Comparison of ENCODE assay signal across 8 mouse cellular contexts in genomic region chr11:106036548-106037417, GRCm38 (mm10). TPM values are rescaled to one million over a fixed set of nuclear protein-coding genes. Genes with fewer than 3 reads are reported as not detected.
DNase-seq lines count a peak whose midpoint lies in the region; ATAC-seq and TF ChIP-seq lines count a peak whose summit lies in the region.

Gene Dcaf7 (plus strand): TSS chr11:106036872.

- H3K4me1 ChIP-seq in heart, embryonic 12.5 days (replicated peaks) = peaks cover 15% of the 10 kb centered on the region
- H3K4me1 ChIP-seq in kidney, postnatal 0 days (replicated peaks; ENCODE audit: insufficient read depth, low read length) = peaks cover 10% of the 10 kb centered on the region; the same call in 1 of the 2 replicates
- H3K4me1 ChIP-seq in liver, embryonic 11.5 days (replicated peaks; ENCODE audit: control insufficient read depth, insufficient read depth, low read length) = peaks cover 16% of the 10 kb centered on the region
- H3K4me1 ChIP-seq in stomach, embryonic 14.5 days (ENCODE audit: control insufficient read depth, insufficient read depth, low read length) = peaks cover 11% of the 10 kb centered on the region; the same call in 1 of the 2 replicates

- peak within 1 kb of the TSS; percentile 96 for H3K9ac ChIP-seq in heart, embryonic 12.5 days
- peak within 1 kb of the TSS; percentile 89 for H3K9ac ChIP-seq in kidney, postnatal 0 days (ENCODE audit: low read depth, low read length)
- H3K9ac ChIP-seq in liver, embryonic 11.5 days (ENCODE audit: low read depth, low read length) = peak within 1 kb of the TSS; percentile 86
- H3K9ac ChIP-seq in stomach, embryonic 14.5 days (replicated peaks; ENCODE audit: low read depth, low read length) = peak within 1 kb of the TSS; percentile 79

- peak; percentile 96 for ATAC-seq in erythroid progenitor cell, adult 5-6 weeks (replicated peaks; ENCODE audit: low FRiP score, poor library complexity, severe bottlenecking)
- ATAC-seq in heart, embryonic 12.5 days (ENCODE audit: insufficient number of reproducible peaks, low FRiP score) = peak; percentile 98
- ATAC-seq in kidney, postnatal 0 days (replicated peaks; ENCODE audit: low FRiP score, low read depth) = peak; percentile 97
- peak; percentile 97 for ATAC-seq in liver, embryonic 11.5 days (replicated peaks; ENCODE audit: low FRiP score)
- ATAC-seq in stomach, embryonic 14.5 days (ENCODE audit: insufficient number of reproducible peaks, insufficient read depth, low FRiP score, low read depth) = peak; percentile 99

- H3K27me3 ChIP-seq in heart, embryonic 12.5 days (replicated peaks) = no peaks in the 10 kb centered on the region
- H3K27me3 ChIP-seq in kidney, postnatal 0 days (ENCODE audit: insufficient read depth, low read length) = no peaks in the 10 kb centered on the region
- no peaks in the 10 kb centered on the region for H3K27me3 ChIP-seq in liver, embryonic 11.5 days (replicated peaks; ENCODE audit: control insufficient read depth, insufficient read depth, low read length)
- H3K27me3 ChIP-seq in stomach, embryonic 14.5 days (ENCODE audit: control insufficient read depth, insufficient read depth, low read length) = no peaks in the 10 kb centered on the region

- WGBS in heart, embryonic 12.5 days = under 1% methylated on average over 66 of the region's 66 CpGs
- under 1% methylated on average over 62 of the region's 66 CpGs for WGBS in kidney, postnatal 0 days
- WGBS in liver, embryonic 11.5 days = under 1% methylated on average over 66 of the region's 66 CpGs
- WGBS in stomach, embryonic 14.5 days = under 1% methylated on average over 66 of the region's 66 CpGs

- H3K27ac ChIP-seq in heart, embryonic 12.5 days (ENCODE audit: poor library complexity, severe bottlenecking) = peak within 1 kb of the TSS; percentile 92
- peak within 1 kb of the TSS; percentile 97 for H3K27ac ChIP-seq in kidney, postnatal 0 days
- H3K27ac ChIP-seq in liver, embryonic 11.5 days (ENCODE audit: low read depth, low read length) = peak within 1 kb of the TSS; percentile 81
- peak within 1 kb of the TSS; percentile 88 for H3K27ac ChIP-seq in stomach, embryonic 14.5 days (ENCODE audit: low read length)

- H3K36me3 ChIP-seq in heart, embryonic 12.5 days = peaks cover 3% of the 10 kb centered on the region; the same call in 1 of the 2 replicates
- no peaks in the 10 kb centered on the region for H3K36me3 ChIP-seq in kidney, postnatal 0 days (ENCODE audit: insufficient read depth, low read length)
- no peaks in the 10 kb centered on the region for H3K36me3 ChIP-seq in liver, embryonic 11.5 days (ENCODE audit: control insufficient read depth, insufficient read depth, low read length)
- no peaks in the 10 kb centered on the region for H3K36me3 ChIP-seq in stomach, embryonic 14.5 days (ENCODE audit: control insufficient read depth, insufficient read depth, low read length)

- peak within 1 kb of the TSS; percentile 99 for H3K4me3 ChIP-seq in heart, embryonic 12.5 days
- peak within 1 kb of the TSS; percentile 93 for H3K4me3 ChIP-seq in kidney, postnatal 0 days (replicated peaks; ENCODE audit: low read depth, low read length)
- H3K4me3 ChIP-seq in liver, embryonic 11.5 days (ENCODE audit: low read depth, low read length) = peak within 1 kb of the TSS; percentile 91
- H3K4me3 ChIP-seq in stomach, embryonic 14.5 days (ENCODE audit: low read depth, low read length) = peak within 1 kb of the TSS; percentile 89

- no peaks in the 10 kb centered on the region for H3K9me3 ChIP-seq in heart, embryonic 12.5 days (replicated peaks)
- no peaks in the 10 kb centered on the region for H3K9me3 ChIP-seq in kidney, postnatal 0 days (replicated peaks; ENCODE audit: low read length)
- no peaks in the 10 kb centered on the region for H3K9me3 ChIP-seq in liver, embryonic 11.5 days (ENCODE audit: control insufficient read depth, low read length)
- no peaks in the 10 kb centered on the region for H3K9me3 ChIP-seq in stomach, embryonic 14.5 days (ENCODE audit: control insufficient read depth, low read depth, low read length)

- peak; percentile 97 for DNase-seq in CD4-positive helper T cell, adult 2 months (ENCODE audit: low read depth, low spot score)
- DNase-seq in brain, embryonic 18.5 days (ENCODE audit: low read depth, low spot score) = peak; percentile 96
- DNase-seq in kidney, postnatal 0 days (ENCODE audit: low spot score) = peak; percentile 99
- DNase-seq in liver, embryonic 11.5 days (ENCODE audit: low spot score) = peak; percentile 96
- DNase-seq in naive thymus-derived CD4-positive, alpha-beta T cell, adult 2 months (ENCODE audit: low read depth) = peak; percentile 100

- peak within 1 kb of the TSS; percentile 98 for H3K4me2 ChIP-seq in heart, embryonic 12.5 days
- H3K4me2 ChIP-seq in kidney, postnatal 0 days (ENCODE audit: low read length) = peak within 1 kb of the TSS; percentile 70
- H3K4me2 ChIP-seq in liver, embryonic 11.5 days = peak within 1 kb of the TSS; percentile 95
- peak within 1 kb of the TSS; percentile 81 for H3K4me2 ChIP-seq in stomach, embryonic 14.5 days (replicated peaks; ENCODE audit: low read depth, low read length)

- TF ChIP-seq CTCF in kidney, postnatal 0 days (IDR thresholded peaks at IDR 0.05; ENCODE audit: low read depth) = no peak

RNA-seq across cellular contexts. Expression of gene Dcaf7, which starts in this region (rescaled TPM):
- 25.2 and 28.1 TPM in 2 replicates for total RNA-seq in erythroid progenitor cell, adult 5-6 weeks (2015; ENCODE audit: low replicate concordance)
- total RNA-seq in erythroid progenitor cell, adult 5-6 weeks (2017; ENCODE audit: low replicate concordance) = 26.9 and 36.5 TPM in 2 replicates
- 62.7 and 69.9 TPM in 2 replicates for polyA plus RNA-seq in heart, embryonic 12.5 days (2016; fragmentation: Nextera tagmentation; extraction: Ambion mirVana)
- 41.0 and 43.1 TPM in 2 replicates for polyA plus RNA-seq in kidney, postnatal 0 days (2015; fragmentation: Nextera tagmentation; extraction: Ambion mirVana)
- 53.9 and 61.2 TPM in 2 replicates for polyA plus RNA-seq in liver, embryonic 11.5 days (2014; fragmentation: Nextera tagmentation; extraction: Ambion mirVana)
- polyA plus RNA-seq in stomach, embryonic 14.5 days (2014; fragmentation: Nextera tagmentation; extraction: Ambion mirVana) = 61.9 and 63.0 TPM in 2 replicates

Comparison
In these comparisons a context has a peak if more than half of its experiments do, and no peak if none do; other contexts are left out.
1. Peak in every context shown above with its lines: DNase-seq, ATAC-seq, H3K4me3 ChIP-seq and H3K27ac ChIP-seq.